Mouse (Mus musculus) bone marrow macrophage, adult 2 months (primary cell): ENCODE data around the gene Klf17.

Source experiments
- CTCF ChIP-seq: IDR thresholded peaks from 2 replicates; pipeline ENCODE4 v1.5.1; 2012; ENCODE audit warnings: low read depth, mild to moderate bottlenecking, low read length, moderate library complexity
- POLR2A ChIP-seq: IDR thresholded peaks from 2 replicates; pipeline ENCODE4 v1.6.1; 2012; ENCODE audit warnings: mild to moderate bottlenecking, low read depth, low read length, borderline replicate concordance

DNA sequence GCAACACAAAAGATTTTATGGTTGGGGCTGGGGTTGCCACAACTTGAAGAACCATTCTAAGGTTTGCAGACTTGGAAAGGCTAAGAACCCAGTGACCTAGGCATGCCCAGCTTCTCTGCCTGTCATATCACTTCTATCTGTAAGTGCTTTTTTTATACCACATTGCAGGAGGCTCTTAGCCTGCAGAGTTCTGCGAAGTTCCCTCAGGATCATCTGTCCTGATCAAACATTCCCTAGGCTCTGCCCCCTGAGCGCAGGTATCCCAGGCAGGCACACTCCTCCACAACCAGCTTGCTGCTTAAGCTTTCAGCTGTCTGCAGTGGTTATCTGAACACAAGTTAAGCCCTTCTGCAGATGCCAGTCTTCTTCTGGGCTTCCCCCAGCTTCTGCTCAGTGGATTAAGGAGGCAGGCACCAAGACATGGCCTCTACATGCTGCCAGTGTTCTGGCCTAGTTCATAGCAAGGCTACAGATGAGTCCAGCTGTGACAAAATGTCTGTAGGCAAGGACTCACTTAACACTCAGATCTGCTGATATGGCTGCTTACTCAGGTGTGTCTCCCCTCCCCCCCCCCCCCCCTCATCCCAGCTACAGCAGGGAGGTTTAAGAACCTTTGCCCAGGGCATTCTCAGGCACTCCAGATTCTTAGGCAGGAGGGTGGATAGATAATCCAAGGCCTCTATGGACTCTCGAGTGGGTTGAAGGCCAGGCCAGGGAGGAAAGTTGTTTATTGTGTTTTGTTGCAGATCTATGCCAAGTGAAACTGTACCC, 56.5 kb downstream of the Klf17 start:
- TF ChIP-seq CTCF = no peak
- TF ChIP-seq POLR2A = no peak
